Mouse (Mus musculus): Measurements from ENCODE around the gene Slc22a23. TPM values are rescaled to one million over a fixed set of nuclear protein-coding genes. Genes with fewer than 3 reads are reported as not detected.
A peak's percentile ranks its signal among the peaks of the same experiment; 100 is the strongest.

Gene Slc22a23
- total and polyA plus RNA-seq, 2 experiments from 2014 or later, result 10.3 to 87.9 TPM

- H3K9me3 ChIP-seq (ENCODE audit: low read length), result no peaks in the 10 kb centered on the region
- peak overlapping the region; percentile 83 for H3K4me3 ChIP-seq (ENCODE audit: low read depth, low read length)
- WGBS, result 2% methylated on average over 31 of the region's 31 CpGs
- no peak for TF ChIP-seq CTCF (IDR thresholded peaks at IDR 0.05; ENCODE audit: low read depth)
- H3K4me2 ChIP-seq (ENCODE audit: low read depth), result peak overlapping the region; percentile 86
- no peaks in the 10 kb centered on the region for H3K36me3 ChIP-seq (ENCODE audit: insufficient read depth)
- peaks cover 30% of the 10 kb centered on the region for H3K4me1 ChIP-seq (ENCODE audit: insufficient read depth)
- no peaks in the 10 kb centered on the region for H3K27me3 ChIP-seq (ENCODE audit: insufficient read depth, low read length)
- H3K9ac ChIP-seq, result peak overlapping the region; percentile 88
- ATAC-seq, result peak; percentile 36
- DNase-seq, result peak; percentile 63
- peak overlapping the region; percentile 89 for H3K27ac ChIP-seq (ENCODE audit: low read depth, low read length)
Measured at GRCm38 (mm10) chr13:34343719-34344375, 1.1 kb downstream of the Slc22a23 start.

- H3K27ac ChIP-seq (ENCODE audit: low read depth, low read length), result peak overlapping the region; percentile 45; the same call in 1 of the 2 replicates
- DNase-seq, result peak; percentile 32
Measured at GRCm38 (mm10) chr13:34342286-34342890, 2.6 kb downstream of the Slc22a23 start.

GRCm38 (mm10) chr13:34336895-34337294, 8.1 kb downstream of the Slc22a23 start:
- Histone ChIP-seq H3K9me3 (ENCODE audit: low read length) (no peaks in the 10 kb centered on the region), H3K4me2 (ENCODE audit: low read depth) (no peak overlapping the region), H3K36me3 (ENCODE audit: insufficient read depth) (no peaks in the 10 kb centered on the region), H3K27ac (ENCODE audit: low read depth, low read length) (no peak overlapping the region), H3K27me3 (ENCODE audit: insufficient read depth, low read length) (no peaks in the 10 kb centered on the region), H3K4me3 (ENCODE audit: low read depth, low read length) (no peak overlapping the region), H3K9ac (no peak overlapping the region), H3K4me1 (ENCODE audit: insufficient read depth) (peaks cover 12% of the 10 kb centered on the region)
- no peak for TF ChIP-seq CTCF (IDR thresholded peaks at IDR 0.05; ENCODE audit: low read depth)
- 85% methylated on average over 1 of the region's 1 CpGs for WGBS
- ATAC-seq, result no peak
- no peak for DNase-seq

More at GRCm38 (mm10) chr13:34342286-34342890, 2.6 kb downstream of the Slc22a23 start:
- Histone ChIP-seq H3K9ac (peak overlapping the region; percentile 88; the same call in 1 of the 2 replicates), H3K4me2 (ENCODE audit: low read depth) (peak overlapping the region; percentile 86), H3K4me1 (ENCODE audit: insufficient read depth) (peaks cover 30% of the 10 kb centered on the region), H3K36me3 (ENCODE audit: insufficient read depth) (no peaks in the 10 kb centered on the region), H3K4me3 (ENCODE audit: low read depth, low read length) (peak overlapping the region; percentile 83), H3K9me3 (ENCODE audit: low read length) (no peaks in the 10 kb centered on the region), H3K27me3 (ENCODE audit: insufficient read depth, low read length) (no peaks in the 10 kb centered on the region)
- WGBS, result 8% methylated on average over 6 of the region's 6 CpGs
- TF ChIP-seq CTCF (IDR thresholded peaks at IDR 0.05; ENCODE audit: low read depth), result peak; percentile 24
- ATAC-seq, result no peak

GRCm38 (mm10) chr13:34334847-34335246, 10.1 kb downstream of the Slc22a23 start:
- 88% methylated on average over 2 of the region's 2 CpGs for WGBS
- no peak overlapping the region for H3K4me3 ChIP-seq (ENCODE audit: low read depth, low read length)
- no peak for TF ChIP-seq CTCF (IDR thresholded peaks at IDR 0.05; ENCODE audit: low read depth)

DNA sequence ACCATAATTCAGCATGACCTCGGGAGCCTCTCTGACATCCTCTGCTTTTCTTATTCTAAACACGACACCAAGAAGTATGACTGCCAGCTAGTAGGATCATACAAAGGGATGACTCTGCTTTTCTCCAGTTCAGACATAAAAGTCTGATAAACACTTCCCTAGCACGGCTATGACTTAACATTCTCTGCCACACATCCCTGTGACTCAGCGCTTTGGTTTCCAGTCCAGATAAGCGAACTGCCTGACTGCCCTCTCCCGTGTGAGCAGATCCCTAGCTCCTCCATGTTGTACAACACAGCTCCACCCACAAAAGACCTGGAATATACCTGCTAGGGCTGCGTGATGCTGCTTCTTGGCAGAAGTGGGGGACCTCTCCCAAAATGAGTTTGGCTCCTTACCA, 12.2 kb downstream of the Slc22a23 start:
- no peak for ATAC-seq
- H3K4me3 ChIP-seq (ENCODE audit: low read depth, low read length), result no peak overlapping the region
- no peaks in the 10 kb centered on the region for H3K27me3 ChIP-seq (ENCODE audit: insufficient read depth, low read length)
- H3K27ac ChIP-seq (ENCODE audit: low read depth, low read length), result no peak overlapping the region
- no peak for TF ChIP-seq CTCF (IDR thresholded peaks at IDR 0.05; ENCODE audit: low read depth)
- H3K9ac ChIP-seq, result no peak overlapping the region
- H3K9me3 ChIP-seq (ENCODE audit: low read length), result no peaks in the 10 kb centered on the region
- DNase-seq, result no peak
- H3K4me2 ChIP-seq (ENCODE audit: low read depth), result no peak overlapping the region
- H3K4me1 ChIP-seq (ENCODE audit: insufficient read depth), result no peaks in the 10 kb centered on the region
- 63% methylated on average over 7 of the region's 7 CpGs for WGBS
- H3K36me3 ChIP-seq (ENCODE audit: insufficient read depth), result no peaks in the 10 kb centered on the region

More at GRCm38 (mm10) chr13:34334847-34335246, 10.1 kb downstream of the Slc22a23 start:
- peaks cover 2% of the 10 kb centered on the region; the same call in 1 of the 2 replicates for H3K4me1 ChIP-seq (ENCODE audit: insufficient read depth)
- H3K9ac ChIP-seq, result no peak overlapping the region
- H3K36me3 ChIP-seq (ENCODE audit: insufficient read depth), result no peaks in the 10 kb centered on the region
- ATAC-seq, result no peak
- H3K27ac ChIP-seq (ENCODE audit: low read depth, low read length), result no peak overlapping the region
- no peaks in the 10 kb centered on the region for H3K27me3 ChIP-seq (ENCODE audit: insufficient read depth, low read length)
- no peak overlapping the region for H3K4me2 ChIP-seq (ENCODE audit: low read depth)
- no peaks in the 10 kb centered on the region for H3K9me3 ChIP-seq (ENCODE audit: low read length)
- DNase-seq, result no peak

DNA sequence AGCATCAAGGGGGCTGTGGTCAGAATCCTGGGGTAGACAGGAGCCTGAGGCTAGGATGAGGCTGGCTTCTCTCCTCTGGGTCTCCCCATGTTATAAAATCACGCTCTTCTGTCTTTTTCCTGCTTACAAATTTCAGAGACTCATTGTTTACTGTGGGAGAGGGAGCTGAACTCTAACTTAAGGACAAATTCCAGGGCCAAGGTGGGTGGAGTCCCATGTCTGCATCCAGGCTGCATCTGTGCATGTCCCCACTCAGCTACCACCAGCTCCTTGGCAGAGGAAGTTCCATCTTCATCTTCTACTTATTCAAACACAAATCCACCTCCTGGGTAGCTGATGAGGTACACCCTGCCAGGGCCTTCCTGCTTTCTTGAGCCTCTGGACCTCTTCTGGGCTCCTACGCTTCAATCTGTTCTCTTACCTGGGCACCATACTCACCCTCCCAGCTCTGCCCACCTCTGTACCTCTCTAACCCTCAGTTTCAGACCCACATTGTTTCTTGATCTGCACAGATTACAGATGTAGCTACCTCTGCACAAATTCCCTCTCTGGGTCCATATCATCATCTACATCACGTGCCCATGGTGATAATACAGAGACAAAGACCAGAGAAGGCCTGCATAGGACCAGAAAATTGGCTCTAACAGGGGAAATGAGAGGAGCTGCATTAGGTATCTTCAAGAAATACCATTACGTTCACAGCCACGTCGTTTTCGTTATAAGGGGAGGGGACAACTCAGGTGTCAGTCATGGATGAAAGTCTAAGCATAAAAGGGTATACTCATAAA, 13.4 kb downstream of the Slc22a23 start:
- H3K4me2 ChIP-seq (ENCODE audit: low read depth), result no peak overlapping the region
- H3K9me3 ChIP-seq (ENCODE audit: low read length), result no peaks in the 10 kb centered on the region
- no peak for DNase-seq
- H3K27ac ChIP-seq (ENCODE audit: low read depth, low read length), result no peak overlapping the region
- no peak for TF ChIP-seq CTCF (IDR thresholded peaks at IDR 0.05; ENCODE audit: low read depth)
- no peaks in the 10 kb centered on the region for H3K4me1 ChIP-seq (ENCODE audit: insufficient read depth)
- no peak overlapping the region for H3K4me3 ChIP-seq (ENCODE audit: low read depth, low read length)
- no peaks in the 10 kb centered on the region for H3K36me3 ChIP-seq (ENCODE audit: insufficient read depth)
- 90% methylated on average over 7 of the region's 7 CpGs for WGBS
- ATAC-seq, result no peak
- no peaks in the 10 kb centered on the region for H3K27me3 ChIP-seq (ENCODE audit: insufficient read depth, low read length)
- H3K9ac ChIP-seq, result no peak overlapping the region
